Mouse (Mus musculus): Measurements from ENCODE around the gene Olfr393. TPM values are rescaled to one million over a fixed set of nuclear protein-coding genes. Genes with fewer than 3 reads are reported as not detected.

The Olfr393 gene
- total RNA-seq (2014; rRNA removed) (not detected in 2 replicates), polyA plus RNA-seq (2012; rRNA removed) (not detected in 2 replicates)

GRCm38 (mm10) chr11:73851354-73851753 is at the start of gene Olfr393:
TSS of gene Olfr393 (minus strand) at chr11:73851454.
- H3K27me3 ChIP-seq (ENCODE audit: control insufficient read depth, insufficient read depth, low read length), result no peaks in the 10 kb centered on the region
- no peak within 1 kb of the TSS for H3K9ac ChIP-seq (ENCODE audit: low read depth, low read length)
- no peak for DNase-seq (ENCODE audit: extremely low read depth, low read depth, low spot score)
- H3K36me3 ChIP-seq (ENCODE audit: control insufficient read depth, insufficient read depth, low read length), result no peaks in the 10 kb centered on the region
- no peak within 1 kb of the TSS for H3K27ac ChIP-seq (replicated peaks; ENCODE audit: insufficient read depth, low read depth, low read length)
- no peaks in the 10 kb centered on the region for H3K79me2 ChIP-seq (ENCODE audit: control insufficient read depth, insufficient read depth, low read length)
- no peak within 1 kb of the TSS for H3K4me3 ChIP-seq (ENCODE audit: insufficient read depth, low read depth, low read length)
- no peaks in the 10 kb centered on the region for H3K4me1 ChIP-seq (ENCODE audit: control insufficient read depth, insufficient read depth, low read length)
- no peak for TF ChIP-seq POLR2A (IDR thresholded peaks at IDR 0.05; ENCODE audit: extremely low read depth, insufficient read depth, low read length)
- no peak for TF ChIP-seq CTCF (IDR thresholded peaks at IDR 0.05; ENCODE audit: low read depth, low read length)

- no peak for DNase-seq (ENCODE audit: extremely low read depth, low read depth, low spot score)
- WGBS, result 85% methylated on average over 1 of the region's 1 CpGs
- Histone ChIP-seq H3K4me3 (ENCODE audit: insufficient read depth, low read depth, low read length) (no peak within 1 kb of the TSS), H3K27ac (replicated peaks; ENCODE audit: insufficient read depth, low read depth, low read length) (no peak within 1 kb of the TSS), H3K27me3 (ENCODE audit: control insufficient read depth, insufficient read depth, low read length) (no peaks in the 10 kb centered on the region), H3K36me3 (ENCODE audit: control insufficient read depth, insufficient read depth, low read length) (no peaks in the 10 kb centered on the region), H3K79me2 (ENCODE audit: control insufficient read depth, insufficient read depth, low read length) (no peaks in the 10 kb centered on the region), H3K4me1 (ENCODE audit: control insufficient read depth, insufficient read depth, low read length) (no peaks in the 10 kb centered on the region), H3K9ac (ENCODE audit: low read depth, low read length) (no peak within 1 kb of the TSS)
- TF ChIP-seq CTCF (IDR thresholded peaks at IDR 0.05; ENCODE audit: low read depth, low read length) (no peak), POLR2A (IDR thresholded peaks at IDR 0.05; ENCODE audit: extremely low read depth, insufficient read depth, low read length) (no peak)
Observed at GRCm38 (mm10) chr11:73890671-73891070, 39.4 kb upstream of the Olfr393 start, which contains the start of gene Olfr394. TSS of gene Olfr394 (minus strand) at chr11:73890771.

- H3K36me3 ChIP-seq (ENCODE audit: control insufficient read depth, insufficient read depth, low read length), result no peaks in the 10 kb centered on the region
- TF ChIP-seq POLR2A (IDR thresholded peaks at IDR 0.05; ENCODE audit: extremely low read depth, insufficient read depth, low read length) (no peak), CTCF (IDR thresholded peaks at IDR 0.05; ENCODE audit: low read depth, low read length) (no peak)
- no peaks in the 10 kb centered on the region for H3K79me2 ChIP-seq (ENCODE audit: control insufficient read depth, insufficient read depth, low read length)
- no peak within 1 kb of the TSS for H3K9ac ChIP-seq (ENCODE audit: low read depth, low read length)
- no peaks in the 10 kb centered on the region for H3K27me3 ChIP-seq (ENCODE audit: control insufficient read depth, insufficient read depth, low read length)
- no peaks in the 10 kb centered on the region for H3K4me1 ChIP-seq (ENCODE audit: control insufficient read depth, insufficient read depth, low read length)
- no peak within 1 kb of the TSS for H3K4me3 ChIP-seq (ENCODE audit: insufficient read depth, low read depth, low read length)
- WGBS, result 86% methylated on average over 1 of the region's 1 CpGs
- no peak for DNase-seq (ENCODE audit: extremely low read depth, low read depth, low spot score)
- no peak within 1 kb of the TSS for H3K27ac ChIP-seq (replicated peaks; ENCODE audit: insufficient read depth, low read depth, low read length)
Observed at GRCm38 (mm10) chr11:73816949-73817348, 34.3 kb downstream of the Olfr393 start, which contains the start of gene Olfr392. TSS of gene Olfr392 (minus strand) at chr11:73817049.

- DNase-seq (ENCODE audit: extremely low read depth, low read depth, low spot score), result no peak
- H3K27me3 ChIP-seq (ENCODE audit: control insufficient read depth, insufficient read depth, low read length), result no peaks in the 10 kb centered on the region
- TF ChIP-seq POLR2A (IDR thresholded peaks at IDR 0.05; ENCODE audit: extremely low read depth, insufficient read depth, low read length) (no peak), CTCF (IDR thresholded peaks at IDR 0.05; ENCODE audit: low read depth, low read length) (no peak)
- H3K4me3 ChIP-seq (ENCODE audit: insufficient read depth, low read depth, low read length), result no peak within 1 kb of the TSS
- H3K79me2 ChIP-seq (ENCODE audit: control insufficient read depth, insufficient read depth, low read length), result no peaks in the 10 kb centered on the region
- no peaks in the 10 kb centered on the region for H3K4me1 ChIP-seq (ENCODE audit: control insufficient read depth, insufficient read depth, low read length)
- no peak within 1 kb of the TSS for H3K9ac ChIP-seq (ENCODE audit: low read depth, low read length)
- WGBS, result 16% methylated on average over 1 of the region's 1 CpGs
- no peaks in the 10 kb centered on the region for H3K36me3 ChIP-seq (ENCODE audit: control insufficient read depth, insufficient read depth, low read length)
- no peak within 1 kb of the TSS for H3K27ac ChIP-seq (replicated peaks; ENCODE audit: insufficient read depth, low read depth, low read length)
Observed at GRCm38 (mm10) chr11:73802952-73803351, 48.3 kb downstream of the Olfr393 start, which contains the start of gene Olfr391-ps. TSS of gene Olfr391-ps (minus strand) at chr11:73803052.

Other genes starting within 250 kb of the Olfr393 start
- not detected in 2 replicates for gene Zfp735, start 162.7 kb downstream of the Olfr393 start, total RNA-seq (2014; rRNA removed)
- not detected in 2 replicates for gene Zfp735, start 162.7 kb downstream of the Olfr393 start, polyA plus RNA-seq (2012; rRNA removed)
- not detected in 2 replicates for gene Olfr389, start 70.7 kb downstream of the Olfr393 start, total RNA-seq (2014; rRNA removed)
- not detected in 2 replicates for gene Olfr389, start 70.7 kb downstream of the Olfr393 start, polyA plus RNA-seq (2012; rRNA removed)
- not detected in 2 replicates for gene Olfr390, start 68.5 kb downstream of the Olfr393 start, total RNA-seq (2014; rRNA removed)
- not detected in 2 replicates for gene Olfr390, start 68.5 kb downstream of the Olfr393 start, polyA plus RNA-seq (2012; rRNA removed)
- not detected in 2 replicates for gene Olfr391-ps, start 48.4 kb downstream of the Olfr393 start, total RNA-seq (2014; rRNA removed)
- not detected in 2 replicates for gene Olfr391-ps, start 48.4 kb downstream of the Olfr393 start, polyA plus RNA-seq (2012; rRNA removed)
- not detected in 2 replicates for gene Olfr392, start 34.4 kb downstream of the Olfr393 start, total RNA-seq (2014; rRNA removed)
- gene Olfr392, start 34.4 kb downstream of the Olfr393 start, polyA plus RNA-seq (2012; rRNA removed), result not detected in 2 replicates
- gene Olfr394, start 39.3 kb upstream of the Olfr393 start, total RNA-seq (2014; rRNA removed), result not detected in 2 replicates
- not detected in 2 replicates for gene Olfr394, start 39.3 kb upstream of the Olfr393 start, polyA plus RNA-seq (2012; rRNA removed)
- not detected in 2 replicates for gene Olfr395, start 57.8 kb upstream of the Olfr393 start, total RNA-seq (2014; rRNA removed)
- gene Olfr395, start 57.8 kb upstream of the Olfr393 start, polyA plus RNA-seq (2012; rRNA removed), result not detected in 2 replicates
- not detected in 2 replicates for gene Olfr23, start 85.2 kb upstream of the Olfr393 start, total RNA-seq (2014; rRNA removed)
- gene Olfr23, start 85.2 kb upstream of the Olfr393 start, polyA plus RNA-seq (2012; rRNA removed), result not detected in 2 replicates
- gene Olfr397, start 109.4 kb upstream of the Olfr393 start, total RNA-seq (2014; rRNA removed), result not detected in 2 replicates
- gene Olfr397, start 109.4 kb upstream of the Olfr393 start, polyA plus RNA-seq (2012; rRNA removed), result not detected in 2 replicates
- gene Olfr398, start 139.0 kb upstream of the Olfr393 start, total RNA-seq (2014; rRNA removed), result not detected in 2 replicates
- gene Olfr398, start 139.0 kb upstream of the Olfr393 start, polyA plus RNA-seq (2012; rRNA removed), result not detected in 2 replicates
- gene Olfr139, start 205.1 kb upstream of the Olfr393 start, total RNA-seq (2014; rRNA removed), result not detected in 2 replicates
- not detected in 2 replicates for gene Olfr139, start 205.1 kb upstream of the Olfr393 start, polyA plus RNA-seq (2012; rRNA removed)
- not detected in 2 replicates for gene Olfr399, start 205.2 kb upstream of the Olfr393 start, total RNA-seq (2014; rRNA removed)
- not detected in 2 replicates for gene Olfr399, start 205.2 kb upstream of the Olfr393 start, polyA plus RNA-seq (2012; rRNA removed)
- gene Zfp616, start 218.5 kb upstream of the Olfr393 start, total RNA-seq (2014; rRNA removed), result not detected in 2 replicates
- gene Zfp616, start 218.5 kb upstream of the Olfr393 start, polyA plus RNA-seq (2012; rRNA removed), result not detected in 2 replicates

All from liver, adult 2 months (tissue).